Mouse (Mus musculus) thymus, adult 2 months (tissue): ENCODE results near the gene Kif1c.

Experiments used
- CTCF ChIP-seq: fragments of 200-500 bp; IDR thresholded peaks from 2 replicates; pipeline ENCODE4 v1.5.1; 2012; ENCODE audit warnings: mild to moderate bottlenecking, control low read depth, low read length, moderate library complexity, borderline replicate concordance; ENCODE audit not compliant: control insufficient read depth, poor library complexity, insufficient read depth; ENCODE audit errors: extremely low read depth
- POLR2A ChIP-seq: fragments of 200-500 bp; IDR thresholded peaks from 2 replicates; pipeline ENCODE4 v1.6.1; 2012; ENCODE audit warnings: mild to moderate bottlenecking, low read length, control low read depth, moderate library complexity; ENCODE audit not compliant: control insufficient read depth, poor library complexity, insufficient read depth; ENCODE audit errors: extremely low read depth

DNA sequence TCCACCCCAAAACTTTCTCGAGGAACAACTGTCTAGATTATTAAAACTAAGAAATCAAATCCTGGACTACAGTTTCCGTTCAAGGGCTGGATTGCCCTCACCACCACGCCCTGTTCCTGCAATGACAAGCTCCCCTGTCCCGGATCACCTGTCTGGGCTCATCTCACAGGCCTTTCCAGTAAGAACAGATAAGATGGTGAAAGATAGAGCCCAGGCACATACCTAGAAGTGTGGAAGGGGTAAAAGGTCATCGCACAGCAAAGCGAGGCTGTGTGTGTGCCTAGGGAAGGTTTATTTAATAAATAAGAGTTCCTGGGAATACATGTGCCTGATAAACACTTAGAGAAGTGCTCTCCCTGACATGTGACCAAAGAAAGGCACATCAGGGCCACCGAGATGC lies 45.3 kb downstream of the Kif1c start:
- TF ChIP-seq CTCF (no peak), POLR2A (no peak)
